Mouse (Mus musculus) forebrain, embryonic 11.5 days (tissue): Measurements from ENCODE around the gene Usp38. TPM values are rescaled to one million over a fixed set of nuclear protein-coding genes. Genes with fewer than 3 reads are reported as not detected.

ENCODE experiments used
- ATAC-seq: fragments of 200-750 bp; cut with Nextera tagmentation; replicated peaks from 2 replicates; pipeline ENCODE4 v1.8.0; 2017; ENCODE audit warnings: moderate TSS enrichment; ENCODE audit not compliant: low FRiP score
- DNase-seq: peaks from one replicate; pipeline ENCODE4 v3.0.0-alpha.2; 2017; ENCODE audit warnings: low spot score
- H3K27ac ChIP-seq: fragments of 300-500 bp; sonication (generic); 2 replicates; pipeline ENCODE4 v1.5.1; 2014; ENCODE audit warnings: low read depth, low read length
- H3K27me3 ChIP-seq: fragments of 300-500 bp; sonication (generic); 2 replicates; pipeline ENCODE4 v1.6.1; 2014; ENCODE audit warnings: mild to moderate bottlenecking, low read length, mixed read lengths; ENCODE audit not compliant: control insufficient read depth, insufficient read depth
- H3K36me3 ChIP-seq: fragments of 300-500 bp; sonication (generic); 2 replicates; pipeline ENCODE4 v1.6.1; 2014; ENCODE audit warnings: mild to moderate bottlenecking, low read length, moderate library complexity, mixed read lengths; ENCODE audit not compliant: control insufficient read depth, insufficient read depth
- H3K4me1 ChIP-seq: fragments of 300-500 bp; sonication (generic); replicated peaks from 2 replicates; pipeline ENCODE4 v1.6.1; 2014; ENCODE audit warnings: low read length, mixed read lengths; ENCODE audit not compliant: control insufficient read depth, insufficient read depth
- H3K4me2 ChIP-seq: fragments of 300-500 bp; sonication (generic); 2 replicates; pipeline ENCODE4 v1.6.1; 2014; ENCODE audit warnings: low read depth, mild to moderate bottlenecking, low read length, moderate library complexity, mixed read lengths; ENCODE audit not compliant: severe bottlenecking
- H3K4me3 ChIP-seq: fragments of 300-500 bp; sonication (generic); 2 replicates; pipeline ENCODE4 v1.5.1; 2014; ENCODE audit warnings: low read depth, low read length
- H3K9ac ChIP-seq: fragments of 300-500 bp; sonication (generic); 2 replicates; pipeline ENCODE4 v1.6.1; 2014; ENCODE audit warnings: low read length
- H3K9me3 ChIP-seq: fragments of 300-500 bp; sonication (generic); 2 replicates; pipeline ENCODE4 v1.6.1; 2016; ENCODE audit warnings: low read length, mixed read lengths; ENCODE audit not compliant: control insufficient read depth
- WGBS: fragments of 180-500 bp; shearing (Covaris S2); extraction: QIAGEN DNeasy Blood & Tissue Kit; methylation state at CpG from one replicate; pipeline ENCODE4 v1.1.7; 2014; 5-methylcytosine and 5-hydroxymethylcytosine counted together
- polyA plus RNA-seq: library from polyadenylated mRNA; unstranded; fragments of >200 nt; fragmentation: Nextera tagmentation; extraction: Ambion mirVana; gene quantifications from 2 replicates; pipeline ENCODE4 v1.2.1, GENCODE M21; 2014

Usp38 gene
- polyA plus RNA-seq, 1 experiment from 2014 or later = 32.1 TPM

DNA sequence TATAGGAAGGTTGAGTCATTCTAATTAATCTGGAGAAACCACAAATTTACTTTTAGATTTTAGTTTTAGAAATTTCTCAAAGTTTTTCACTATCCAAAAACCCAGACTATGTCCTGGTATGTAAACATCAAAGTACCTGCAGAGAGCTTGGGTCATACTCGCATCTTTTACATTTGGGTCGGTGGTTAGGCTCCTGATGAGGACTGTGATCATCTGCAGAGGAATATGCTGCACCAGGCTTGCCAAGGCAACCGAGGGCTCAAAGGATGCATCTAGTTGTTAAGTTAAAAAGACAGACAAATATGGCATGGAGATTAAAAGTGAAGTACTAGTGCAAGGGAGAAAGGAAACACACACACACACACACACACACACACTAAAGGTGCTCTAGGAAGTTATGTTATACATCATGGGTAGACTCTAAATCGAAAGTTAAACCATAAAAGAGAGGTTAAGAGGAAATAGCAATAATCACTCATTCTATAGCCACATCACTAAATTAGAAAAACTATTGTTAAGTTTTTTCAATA lies 2.6 kb downstream of the Usp38 start:
- H3K9me3 ChIP-seq = no peaks in the 10 kb centered on the region
- no peaks in the 10 kb centered on the region for H3K27me3 ChIP-seq
- no peak overlapping the region for H3K9ac ChIP-seq
- DNase-seq = no peak
- peaks cover 2% of the 10 kb centered on the region; the same call in 1 of the 2 replicates for H3K4me1 ChIP-seq
- H3K36me3 ChIP-seq = no peaks in the 10 kb centered on the region
- ATAC-seq = no peak
- WGBS = 93% methylated on average over 4 of the region's 4 CpGs
- no peak overlapping the region for H3K4me3 ChIP-seq
- peak overlapping the region; percentile 21; the same call in 1 of the 2 replicates for H3K4me2 ChIP-seq
- no peak overlapping the region for H3K27ac ChIP-seq

DNA sequence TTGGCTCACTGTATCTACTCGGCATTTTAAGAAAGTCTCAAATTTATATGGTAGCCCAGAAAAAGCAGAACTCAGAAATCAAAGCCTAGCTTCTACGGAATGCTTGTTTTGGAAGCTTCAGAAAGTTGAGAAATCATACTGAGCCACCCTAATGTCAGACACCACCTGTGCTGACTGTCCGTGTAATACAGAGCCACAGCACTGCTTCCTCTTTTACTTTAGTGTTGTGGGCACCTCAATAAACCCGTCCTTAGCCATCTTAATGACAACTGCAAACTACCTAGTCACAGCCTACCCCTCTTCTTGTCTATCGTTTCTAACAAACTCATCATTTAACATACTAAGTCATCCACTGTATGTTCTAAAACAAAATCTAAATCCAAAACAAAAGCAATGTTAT lies 4.3 kb downstream of the Usp38 start:
- H3K4me3 ChIP-seq = no peak overlapping the region
- H3K4me2 ChIP-seq = no peak overlapping the region
- H3K4me1 ChIP-seq = peaks cover 2% of the 10 kb centered on the region; the same call in 1 of the 2 replicates
- DNase-seq (no peak), ATAC-seq (no peak)
- no peaks in the 10 kb centered on the region for H3K9me3 ChIP-seq
- no peak overlapping the region for H3K27ac ChIP-seq
- H3K36me3 ChIP-seq = no peaks in the 10 kb centered on the region
- no peak overlapping the region for H3K9ac ChIP-seq
- no peaks in the 10 kb centered on the region for H3K27me3 ChIP-seq
- WGBS = 90% methylated on average over 5 of the region's 5 CpGs

DNA sequence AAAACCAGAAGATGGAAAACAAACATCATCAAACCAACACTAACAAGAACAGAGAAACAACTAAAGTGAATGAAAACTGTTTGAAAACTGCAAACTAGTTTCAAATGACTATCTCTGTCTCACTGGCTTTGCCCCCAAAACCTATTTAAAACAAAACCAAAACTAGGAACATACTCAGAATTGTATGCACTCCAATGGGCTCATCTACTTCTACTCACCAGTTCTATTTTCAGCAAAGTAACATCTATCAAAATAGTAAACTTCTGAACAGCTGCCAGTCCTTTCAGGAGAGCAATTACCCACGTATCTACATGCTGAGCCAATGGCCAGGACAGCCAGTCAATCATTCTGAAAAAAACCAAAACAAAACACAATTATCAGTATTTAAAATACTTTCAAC lies 9.6 kb downstream of the Usp38 start:
- no peak overlapping the region for H3K27ac ChIP-seq
- H3K9ac ChIP-seq = no peak overlapping the region
- peaks cover 3% of the 10 kb centered on the region for H3K36me3 ChIP-seq
- DNase-seq (no peak), ATAC-seq (no peak)
- H3K27me3 ChIP-seq = no peaks in the 10 kb centered on the region
- no peaks in the 10 kb centered on the region for H3K4me1 ChIP-seq
- H3K4me3 ChIP-seq = no peak overlapping the region
- no peak overlapping the region for H3K4me2 ChIP-seq
- no peaks in the 10 kb centered on the region for H3K9me3 ChIP-seq
- WGBS = 91% methylated on average over 1 of the region's 1 CpGs

DNA sequence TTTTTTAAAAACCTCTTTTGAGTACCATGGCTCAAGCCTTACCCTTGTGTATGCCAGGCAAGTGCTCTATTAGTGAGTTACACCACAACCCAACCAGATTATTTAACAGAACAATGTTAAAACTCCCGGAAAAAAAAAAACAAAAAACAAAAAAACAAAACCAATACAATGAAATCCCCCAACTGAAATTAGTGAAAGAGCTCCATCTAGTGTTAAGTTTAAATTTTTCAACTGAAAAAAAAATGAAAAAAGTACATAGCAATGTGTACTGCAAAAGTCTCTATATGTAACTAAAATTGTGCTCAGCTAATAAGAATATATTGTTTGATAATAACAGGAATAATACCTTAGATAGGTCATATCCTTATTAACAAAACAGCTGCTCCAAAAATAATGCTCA lies 18.1 kb downstream of the Usp38 start:
- Histone ChIP-seq H3K36me3 (no peaks in the 10 kb centered on the region; the same call in 1 of the 2 replicates), H3K9me3 (no peaks in the 10 kb centered on the region), H3K9ac (no peak overlapping the region), H3K4me3 (no peak overlapping the region), H3K4me1 (no peaks in the 10 kb centered on the region), H3K4me2 (no peak overlapping the region), H3K27ac (no peak overlapping the region), H3K27me3 (no peaks in the 10 kb centered on the region)
- 17% methylated on average over 1 of the region's 1 CpGs for WGBS
- ATAC-seq (no peak), DNase-seq (no peak)

DNA sequence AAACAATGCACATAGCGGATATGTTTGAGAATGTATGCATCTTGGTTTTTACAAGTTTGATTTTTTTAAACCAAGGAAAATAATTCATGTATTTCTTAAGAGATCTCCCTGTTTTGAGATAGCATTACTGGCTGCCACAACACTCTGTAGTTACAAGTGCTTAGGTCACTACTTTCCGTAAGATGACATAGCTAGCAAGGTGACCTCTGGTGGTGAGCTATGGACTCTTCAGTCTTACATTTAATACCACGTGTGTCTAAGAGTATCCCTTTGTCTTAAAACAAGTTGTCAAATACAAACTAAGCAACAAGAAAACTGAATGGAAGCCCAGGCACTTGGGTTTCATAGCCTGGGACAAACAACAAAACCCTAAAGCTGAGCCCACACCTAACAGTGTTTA lies 22.8 kb downstream of the Usp38 start:
- WGBS = 59% methylated on average over 3 of the region's 3 CpGs
- H3K4me1 ChIP-seq = no peaks in the 10 kb centered on the region
- no peaks in the 10 kb centered on the region for H3K9me3 ChIP-seq
- H3K4me2 ChIP-seq = no peak overlapping the region
- no peak overlapping the region for H3K27ac ChIP-seq
- H3K9ac ChIP-seq = no peak overlapping the region
- DNase-seq (no peak), ATAC-seq (no peak; the same call in 1 of the 2 replicates)
- no peaks in the 10 kb centered on the region; the same call in 1 of the 2 replicates for H3K36me3 ChIP-seq
- no peaks in the 10 kb centered on the region for H3K27me3 ChIP-seq
- no peak overlapping the region for H3K4me3 ChIP-seq

DNA sequence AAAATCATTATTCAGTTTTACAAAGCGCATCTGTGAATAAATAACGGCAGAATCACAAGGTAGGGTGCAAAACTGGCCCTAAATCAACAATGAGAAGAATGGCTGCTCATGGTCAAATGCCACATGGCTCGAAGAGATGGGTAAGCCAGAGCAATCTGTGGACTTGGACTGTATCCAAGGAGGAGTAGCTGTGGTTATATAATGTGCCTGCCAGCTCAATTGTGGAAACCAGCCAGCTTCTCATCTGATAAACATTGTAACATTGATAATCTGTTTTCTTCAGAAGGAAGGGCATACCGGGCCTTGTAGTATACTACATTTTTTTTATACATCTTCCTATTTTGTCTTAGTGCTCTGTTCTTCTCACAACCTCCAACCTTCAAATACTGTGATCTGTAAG lies 31.9 kb downstream of the Usp38 start:
- no peak for ATAC-seq
- Histone ChIP-seq H3K9me3 (no peaks in the 10 kb centered on the region), H3K9ac (no peak overlapping the region), H3K4me2 (no peak overlapping the region), H3K27ac (no peak overlapping the region), H3K4me3 (no peak overlapping the region), H3K27me3 (no peaks in the 10 kb centered on the region), H3K4me1 (no peaks in the 10 kb centered on the region), H3K36me3 (peaks cover 3% of the 10 kb centered on the region)
- DNase-seq = no peak
- 94% methylated on average over 4 of the region's 4 CpGs for WGBS

DNA sequence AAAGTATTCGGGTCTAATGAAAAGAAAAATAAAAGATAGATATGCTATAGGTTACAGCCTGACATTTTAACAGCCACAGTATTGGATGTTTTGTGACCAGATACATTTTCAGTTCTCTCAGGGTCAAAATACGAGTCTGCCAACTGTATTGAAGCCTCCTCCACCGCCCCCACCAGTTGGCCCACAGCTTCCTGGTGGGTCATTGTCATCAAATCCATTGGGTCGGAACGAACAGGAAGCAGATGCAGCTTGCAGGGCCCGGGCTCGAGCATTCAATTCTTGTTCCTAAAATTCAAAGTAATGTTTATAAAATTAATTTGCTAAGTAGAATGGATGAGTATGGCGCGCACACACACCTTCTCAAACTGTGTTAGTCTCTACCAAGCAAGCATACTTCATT lies 33.0 kb downstream of the Usp38 start:
- Histone ChIP-seq H3K27me3 (no peaks in the 10 kb centered on the region), H3K9ac (no peak overlapping the region), H3K36me3 (peaks cover 3% of the 10 kb centered on the region), H3K27ac (no peak overlapping the region), H3K4me2 (no peak overlapping the region), H3K9me3 (no peaks in the 10 kb centered on the region), H3K4me1 (no peaks in the 10 kb centered on the region), H3K4me3 (no peak overlapping the region)
- WGBS = 81% methylated on average over 9 of the region's 9 CpGs
- DNase-seq = no peak
- ATAC-seq = no peak

DNA sequence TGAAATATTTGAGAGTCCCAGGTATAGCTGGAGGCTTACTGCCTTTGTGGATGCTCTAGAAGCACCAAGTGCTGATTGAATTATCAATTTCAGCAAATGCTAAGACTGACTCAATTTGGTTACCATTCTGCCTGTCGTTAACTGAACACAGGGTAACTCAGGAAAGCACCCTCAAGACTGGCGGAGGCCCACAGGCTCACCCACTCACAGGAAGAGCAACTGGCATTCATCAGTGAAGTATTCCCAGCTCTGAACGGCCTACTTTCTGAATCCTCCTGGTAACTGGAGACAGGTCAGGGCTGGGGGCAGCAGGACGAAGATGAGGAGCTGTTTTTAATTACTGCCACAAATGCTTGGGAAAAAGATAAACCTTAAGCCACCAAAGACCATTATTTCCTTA lies 34.7 kb downstream of the Usp38 start:
- H3K9ac ChIP-seq = no peak overlapping the region
- WGBS = 81% methylated on average over 4 of the region's 4 CpGs
- no peak overlapping the region for H3K4me2 ChIP-seq
- H3K27me3 ChIP-seq = no peaks in the 10 kb centered on the region
- DNase-seq (no peak), ATAC-seq (no peak)
- H3K27ac ChIP-seq = no peak overlapping the region
- H3K4me3 ChIP-seq = no peak overlapping the region
- no peaks in the 10 kb centered on the region for H3K4me1 ChIP-seq
- peaks cover 3% of the 10 kb centered on the region for H3K36me3 ChIP-seq
- H3K9me3 ChIP-seq = no peaks in the 10 kb centered on the region

DNA sequence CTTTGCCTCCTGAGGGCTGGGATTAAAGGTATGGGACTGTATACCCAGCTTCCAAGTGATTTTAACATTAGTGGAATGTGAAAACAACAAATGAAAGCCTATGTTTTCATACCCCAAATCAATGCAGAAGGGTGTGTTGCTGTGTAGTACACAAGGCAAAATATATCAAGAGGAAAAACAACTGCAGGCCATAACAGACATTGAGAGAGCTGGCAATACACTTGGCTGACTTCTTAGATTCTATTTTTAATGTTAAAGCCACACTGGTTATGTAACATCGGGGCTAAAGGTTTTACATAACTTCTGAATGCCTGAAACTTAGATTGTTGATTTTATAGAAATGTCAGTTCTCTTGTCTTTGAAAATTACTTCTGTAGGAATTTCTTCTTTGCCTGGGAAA lies 37.5 kb downstream of the Usp38 start:
- no peak for ATAC-seq
- Histone ChIP-seq H3K36me3 (peaks cover 3% of the 10 kb centered on the region), H3K27me3 (no peaks in the 10 kb centered on the region), H3K4me2 (no peak overlapping the region), H3K9ac (no peak overlapping the region), H3K9me3 (no peaks in the 10 kb centered on the region), H3K4me3 (no peak overlapping the region), H3K4me1 (no peaks in the 10 kb centered on the region), H3K27ac (no peak overlapping the region)
- 73% methylated on average over 1 of the region's 1 CpGs for WGBS
- no peak for DNase-seq
